Mouse (Mus musculus) limb, embryonic 14.5 days (tissue): ENCODE data around the gene Tgm5. TPM values are rescaled to one million over a fixed set of nuclear protein-coding genes. Genes with fewer than 3 reads are reported as not detected.
"Not testable (repeated sequence)": the region's sequence is repeated elsewhere in the genome, so short reads cannot be mapped to it uniquely, and the experiment has no call there.

ENCODE experiments used
- ATAC-seq: fragments of 200-750 bp; cut with Nextera tagmentation; 2 replicates; pipeline ENCODE4 v1.8.0; 2017; ENCODE audit warnings: low read depth, moderate number of reproducible peaks, moderate TSS enrichment; ENCODE audit not compliant: low FRiP score
- DNase-seq: peaks from one replicate; pipeline ENCODE4 v3.0.0-alpha.2; 2015; ENCODE audit warnings: low spot score
- H3K27ac ChIP-seq: fragments of 300-500 bp; sonication (generic); replicated peaks from 2 replicates; pipeline ENCODE4 v1.5.1; 2014; ENCODE audit warnings: low read depth, mild to moderate bottlenecking, low read length, moderate library complexity, mixed read lengths
- H3K27me3 ChIP-seq: fragments of 300-500 bp; sonication (generic); 2 replicates; pipeline ENCODE4 v1.6.1; 2014; ENCODE audit warnings: low read length, mixed read lengths; ENCODE audit not compliant: control insufficient read depth, insufficient read depth
- H3K36me3 ChIP-seq: fragments of 300-500 bp; sonication (generic); 2 replicates; pipeline ENCODE4 v1.6.1; 2014; ENCODE audit warnings: mild to moderate bottlenecking, low read length, moderate library complexity, mixed read lengths; ENCODE audit not compliant: control insufficient read depth, insufficient read depth
- H3K4me1 ChIP-seq: fragments of 300-500 bp; sonication (generic); 2 replicates; pipeline ENCODE4 v1.6.1; 2014; ENCODE audit warnings: antibody characterized with exemption, low read length, mixed read lengths; ENCODE audit not compliant: control insufficient read depth, insufficient read depth
- H3K4me2 ChIP-seq: fragments of 300-500 bp; sonication (generic); replicated peaks from 2 replicates; pipeline ENCODE4 v1.6.1; 2014; ENCODE audit warnings: low read depth, mild to moderate bottlenecking, low read length, moderate library complexity; ENCODE audit not compliant: severe bottlenecking
- H3K4me3 ChIP-seq: fragments of 300-500 bp; sonication (generic); replicated peaks from 2 replicates; pipeline ENCODE4 v1.5.1; 2014; ENCODE audit warnings: low read length
- H3K9ac ChIP-seq: fragments of 300-500 bp; sonication (generic); 2 replicates; pipeline ENCODE4 v1.6.1; 2014; ENCODE audit warnings: mild to moderate bottlenecking, low read depth, low read length, moderate library complexity; ENCODE audit not compliant: severe bottlenecking
- H3K9me3 ChIP-seq: fragments of 300-500 bp; sonication (generic); 2 replicates; pipeline ENCODE4 v1.6.1; 2016; ENCODE audit warnings: low read length; ENCODE audit not compliant: control insufficient read depth
- POLR2A ChIP-seq: fragments of 200-500 bp; IDR thresholded peaks from 2 replicates; pipeline ENCODE4 v1.8.0; 2012; ENCODE audit warnings: inconsistent platforms, mild to moderate bottlenecking, moderate library complexity, borderline replicate concordance; ENCODE audit not compliant: insufficient read depth, insufficient read length; ENCODE audit errors: extremely low read depth
- WGBS: fragments of 180-500 bp; shearing (Covaris S2); extraction: QIAGEN DNeasy Blood & Tissue Kit; methylation state at CpG from one replicate; pipeline ENCODE4 v1.1.7; 2014; 5-methylcytosine and 5-hydroxymethylcytosine counted together
- polyA plus RNA-seq, 2 experiments: library from polyadenylated mRNA; depleted of rRNA in 1 of 2; stranded (reverse) in 1 of 2; unstranded in 1 of 2; fragments of >200 nt; fragmentation: Nextera tagmentation in 1 of 2; extraction: Ambion mirVana in 1 of 2; gene quantifications; 2 replicates each; pipeline versions ENCODE4 v1.2.1 to v1.2.3; 2012 to 2014

Tgm5 gene
- polyA plus RNA-seq, 2 experiments = 0.10 TPM; not detected in 1

DNA sequence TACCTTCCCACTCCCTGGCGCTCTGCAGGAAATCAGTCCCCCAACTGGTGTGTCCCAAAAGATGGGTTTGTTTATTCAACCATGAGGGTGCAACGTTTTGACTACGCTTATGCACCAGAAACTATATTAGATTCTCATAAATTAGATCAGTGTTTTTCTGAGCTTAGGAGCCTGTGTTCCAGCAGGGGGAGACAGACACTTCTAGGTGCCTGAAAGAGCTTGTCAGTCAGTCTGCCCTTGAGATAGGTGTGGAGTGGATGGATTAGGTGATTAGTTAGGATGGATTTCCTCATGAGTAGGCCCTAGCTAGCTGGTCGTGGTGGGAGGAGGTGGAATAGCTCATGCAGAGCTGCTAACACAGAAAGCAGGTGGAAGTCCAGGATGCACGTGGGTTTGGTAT, 44.5 kb downstream of the Tgm5 start:
- TF ChIP-seq POLR2A = no peak
- 41% methylated on average over 5 of the region's 5 CpGs for WGBS
- H3K36me3 ChIP-seq = no peaks in the 10 kb centered on the region
- no peak overlapping the region for H3K4me3 ChIP-seq
- no peak overlapping the region for H3K4me2 ChIP-seq
- no peak overlapping the region for H3K27ac ChIP-seq
- no peaks in the 10 kb centered on the region for H3K9me3 ChIP-seq
- no peaks in the 10 kb centered on the region for H3K4me1 ChIP-seq
- H3K27me3 ChIP-seq = no peaks in the 10 kb centered on the region
- peak; percentile 4 for DNase-seq
- no peak overlapping the region for H3K9ac ChIP-seq
- ATAC-seq = no peak

DNA sequence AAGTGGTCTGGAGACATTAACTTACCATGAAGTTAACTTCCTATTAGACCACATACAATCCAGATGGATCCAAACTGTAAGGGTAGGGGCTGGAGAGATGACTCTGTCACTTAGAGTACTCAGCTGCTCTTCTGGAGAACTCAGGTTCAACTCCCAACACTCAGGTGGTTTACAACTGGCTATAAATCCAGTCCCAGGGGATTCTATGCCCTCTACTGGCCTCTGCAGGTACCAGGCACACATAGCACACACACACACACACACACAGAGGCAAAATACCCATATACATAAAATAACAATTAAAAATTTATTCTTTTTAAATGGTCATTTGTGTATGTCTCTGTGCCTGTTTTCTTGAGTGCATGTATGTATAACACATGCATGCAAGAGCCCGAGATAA, 46.3 kb downstream of the Tgm5 start:
- 100% methylated on average over 1 of the region's 1 CpGs for WGBS
- no peaks in the 10 kb centered on the region for H3K36me3 ChIP-seq
- DNase-seq (no peak), ATAC-seq (no peak)
- H3K27me3 ChIP-seq = no peaks in the 10 kb centered on the region
- no peak for TF ChIP-seq POLR2A
- no peak overlapping the region for H3K4me2 ChIP-seq
- no peak overlapping the region for H3K9ac ChIP-seq
- H3K9me3 ChIP-seq = no peaks in the 10 kb centered on the region
- H3K27ac ChIP-seq = no peak overlapping the region
- H3K4me1 ChIP-seq = no peaks in the 10 kb centered on the region
- no peak overlapping the region for H3K4me3 ChIP-seq

DNA sequence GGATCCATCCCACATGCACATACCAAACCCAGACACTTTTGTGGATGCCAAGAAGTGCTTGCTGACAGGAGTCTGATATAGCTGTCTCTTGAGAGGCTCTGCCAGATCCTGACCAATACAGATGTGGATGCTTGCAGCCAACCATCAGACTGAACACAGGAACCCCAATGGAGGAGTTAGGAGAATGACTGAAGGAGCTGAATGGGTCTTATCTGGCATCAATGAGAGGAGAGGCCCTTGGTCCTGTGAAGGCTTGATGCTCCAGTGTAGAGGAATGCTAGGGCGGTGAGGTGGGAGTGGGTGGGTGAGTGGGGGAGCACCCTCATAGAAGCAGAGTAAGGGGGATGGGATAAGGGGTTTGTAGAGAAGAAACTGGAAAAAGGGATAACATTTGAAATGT, 46.8 kb downstream of the Tgm5 start:
- ATAC-seq, H3K9me3 ChIP-seq, H3K27me3 ChIP-seq, H3K36me3 ChIP-seq, H3K9ac ChIP-seq, H3K4me2 ChIP-seq, H3K4me3 ChIP-seq, H3K27ac ChIP-seq, DNase-seq, H3K4me1 ChIP-seq: not testable (repeated sequence)
- 94% methylated on average over 1 of the region's 1 CpGs for WGBS

DNA sequence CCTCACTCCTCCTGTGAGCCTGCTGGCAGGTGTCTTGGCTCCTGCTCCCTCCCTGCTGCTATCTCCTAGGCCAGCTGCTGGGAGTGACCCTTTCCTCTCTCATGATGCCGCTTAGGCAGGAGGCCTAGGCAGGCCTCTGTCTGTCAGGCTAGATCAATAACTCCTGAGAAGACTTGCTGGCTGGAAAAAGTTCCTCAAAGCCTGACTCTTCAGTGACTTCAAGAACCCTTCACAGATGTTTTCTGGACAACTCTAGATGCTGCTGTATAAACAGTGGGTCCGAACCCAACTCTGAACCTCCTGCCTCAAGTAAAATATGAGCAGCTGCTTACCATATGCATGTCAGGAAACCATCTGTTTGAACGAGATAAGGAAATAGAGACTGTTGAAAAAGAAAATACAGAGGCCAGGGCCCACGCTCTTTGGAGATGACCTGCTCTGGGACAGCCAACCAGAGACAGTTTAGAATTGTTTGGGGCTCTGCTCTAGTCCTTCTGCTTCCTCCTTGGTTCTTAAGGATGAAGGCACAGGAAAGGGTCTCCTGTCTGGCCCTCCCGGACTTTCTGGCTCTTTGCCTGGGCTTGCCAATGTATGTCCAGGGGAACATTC, 48.8 kb downstream of the Tgm5 start, which contains the start of gene Epb42:
TSS of gene Epb42 (minus strand) at position 340 of the 609 bp plus-strand sequence.
- no peaks in the 10 kb centered on the region for H3K9me3 ChIP-seq
- H3K9ac ChIP-seq = no peak within 1 kb of the TSS
- WGBS = 62% methylated on average over 5 of the region's 5 CpGs
- no peaks in the 10 kb centered on the region for H3K4me1 ChIP-seq
- H3K4me2 ChIP-seq = no peak within 1 kb of the TSS
- TF ChIP-seq POLR2A = no peak
- no peak for DNase-seq
- no peaks in the 10 kb centered on the region for H3K36me3 ChIP-seq
- H3K27ac ChIP-seq = no peak within 1 kb of the TSS
- no peak within 1 kb of the TSS for H3K4me3 ChIP-seq
- no peak for ATAC-seq
- H3K27me3 ChIP-seq = no peaks in the 10 kb centered on the region

DNA sequence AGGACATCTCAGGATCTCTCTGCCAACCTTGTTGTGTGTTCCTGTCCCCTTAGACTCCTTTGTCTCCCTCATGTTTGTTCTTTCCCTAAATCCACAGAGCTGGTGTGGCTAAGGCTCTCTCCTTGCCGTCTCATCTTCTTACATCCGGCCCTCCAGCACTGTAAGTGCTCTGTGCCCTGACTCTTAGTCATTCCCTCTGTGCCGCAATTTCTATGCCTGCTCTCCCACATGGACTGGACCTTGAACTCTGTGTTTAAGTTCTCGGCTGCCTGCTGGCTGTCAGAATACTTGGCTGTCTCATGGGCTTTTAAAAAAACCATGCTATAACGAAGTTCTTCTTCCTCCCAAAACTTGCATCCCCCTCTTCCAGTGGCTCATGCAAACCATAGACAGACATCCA, 62.7 kb downstream of the Tgm5 start:
- no peaks in the 10 kb centered on the region for H3K9me3 ChIP-seq

DNA sequence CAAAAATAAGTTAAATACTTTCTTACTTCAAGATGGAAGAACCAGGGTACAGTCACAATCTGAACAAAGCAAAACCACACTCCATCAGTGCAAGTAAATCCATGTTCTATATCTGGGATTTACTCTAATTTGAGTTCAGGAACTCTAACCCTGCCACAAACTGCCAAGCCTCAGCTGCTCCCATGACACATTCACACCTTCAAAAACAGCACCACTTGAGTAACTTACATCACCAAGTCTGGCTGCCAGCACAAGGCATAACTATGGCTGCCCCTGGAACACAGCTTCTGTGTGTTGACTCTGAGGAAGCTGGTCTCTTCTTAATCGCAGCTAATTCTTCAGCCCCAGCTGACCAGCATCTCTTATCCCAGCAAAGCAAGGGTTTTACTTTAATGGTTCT, 68.5 kb downstream of the Tgm5 start:
- H3K9me3 ChIP-seq = 0 out of 2 replicates have a peak, but pooled peaks cover 3% of the 10 kb centered on the region
- peaks cover 38% of the 10 kb centered on the region for H3K36me3 ChIP-seq
- no peak overlapping the region for H3K4me3 ChIP-seq
- H3K4me1 ChIP-seq = no peaks in the 10 kb centered on the region
- WGBS = 88% methylated on average over 1 of the region's 1 CpGs
- no peak overlapping the region for H3K27ac ChIP-seq
- no peaks in the 10 kb centered on the region for H3K27me3 ChIP-seq
- no peak overlapping the region for H3K9ac ChIP-seq
- no peak overlapping the region for H3K4me2 ChIP-seq
- TF ChIP-seq POLR2A = no peak
- no peak for ATAC-seq
- no peak for DNase-seq

More for the DNA sequence above, 62.7 kb downstream of the Tgm5 start:
- DNase-seq (no peak), ATAC-seq (no peak)
- no peaks in the 10 kb centered on the region for H3K4me1 ChIP-seq
- H3K27ac ChIP-seq = no peak overlapping the region
- no peak overlapping the region for H3K4me2 ChIP-seq
- H3K36me3 ChIP-seq = peaks cover 1% of the 10 kb centered on the region
- no peak for TF ChIP-seq POLR2A
- no peak overlapping the region for H3K4me3 ChIP-seq
- no peak overlapping the region for H3K9ac ChIP-seq
- WGBS = 78% methylated on average over 5 of the region's 5 CpGs
- no peaks in the 10 kb centered on the region for H3K27me3 ChIP-seq
